ENCODE assay signal across 8 mouse cellular contexts in the genomic region with DNA sequence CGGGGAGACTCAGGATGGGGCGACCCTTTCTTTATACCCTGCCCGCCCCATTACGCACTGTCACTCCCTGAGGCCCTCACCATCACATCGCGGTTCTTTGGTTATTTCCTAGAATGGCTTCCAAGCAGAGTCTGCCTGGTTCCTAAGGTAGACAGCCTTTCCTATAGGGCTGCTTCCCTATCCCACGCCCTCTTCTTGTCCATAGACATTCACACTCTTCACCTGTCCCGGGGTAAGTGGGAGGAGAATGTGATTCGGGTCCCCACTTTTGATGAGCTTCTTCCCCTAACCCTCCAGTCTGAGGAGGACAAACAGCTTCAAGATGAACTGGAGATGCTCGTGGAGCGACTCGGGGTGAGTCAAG. TPM values are rescaled to one million over a fixed set of nuclear protein-coding genes. Genes with fewer than 3 reads are reported as not detected.
DNase-seq lines count a peak whose midpoint lies in the region; ATAC-seq and TF ChIP-seq lines count a peak whose summit lies in the region.

No protein-coding gene starts in this region.

- ATAC-seq in heart, embryonic 11.5 days (replicated peaks; ENCODE audit: insufficient number of reproducible peaks, low FRiP score, low TSS enrichment): no peak
- ATAC-seq in forebrain, embryonic 13.5 days: no peak
- peak; percentile 52 for ATAC-seq in liver, embryonic 15.5 days (ENCODE audit: insufficient read depth)

- peaks cover 11% of the 10 kb centered on the region for H3K36me3 ChIP-seq in heart, embryonic 11.5 days (ENCODE audit: control insufficient read depth, insufficient read depth, low read length)
- H3K36me3 ChIP-seq in E14TG2a.4 (ENCODE audit: insufficient read depth, low read length): peaks cover 45% of the 10 kb centered on the region
- H3K36me3 ChIP-seq in forebrain, embryonic 13.5 days (ENCODE audit: poor library complexity, severe bottlenecking): peaks cover 26% of the 10 kb centered on the region
- H3K36me3 ChIP-seq in liver, embryonic 15.5 days (replicated peaks): peaks cover 38% of the 10 kb centered on the region

- peaks cover 8% of the 10 kb centered on the region for H3K4me1 ChIP-seq in heart, embryonic 11.5 days (ENCODE audit: control insufficient read depth, insufficient read depth, low read length)
- peaks cover 23% of the 10 kb centered on the region for H3K4me1 ChIP-seq in E14TG2a.4 (replicated peaks; ENCODE audit: low read depth, low read length)
- H3K4me1 ChIP-seq in forebrain, embryonic 13.5 days: peaks cover 19% of the 10 kb centered on the region
- peaks cover 20% of the 10 kb centered on the region for H3K4me1 ChIP-seq in liver, embryonic 15.5 days (replicated peaks)

- H3K27me3 ChIP-seq in heart, embryonic 11.5 days (ENCODE audit: control insufficient read depth, insufficient read depth, low read length): 0 out of 2 replicates have a peak, but pooled peaks cover 2% of the 10 kb centered on the region
- no peaks in the 10 kb centered on the region for H3K27me3 ChIP-seq in E14TG2a.4 (ENCODE audit: insufficient read depth, low read length)
- H3K27me3 ChIP-seq in forebrain, embryonic 13.5 days: no peaks in the 10 kb centered on the region
- H3K27me3 ChIP-seq in liver, embryonic 15.5 days: no peaks in the 10 kb centered on the region

- TF ChIP-seq CTCF in E14TG2a.4 (conservative IDR thresholded peaks at IDR 0.05; ENCODE audit: low read length): no peak

- intact Hi-C loops in heart, postnatal 36 days (cut with DNase I): loop anchor here (1.0 to 5.0 kb wide), 5 partner anchors 21 to 225 kb away; a partner anchor contains a TSS

- no peak for DNase-seq in heart, postnatal 36 days
- no peak for DNase-seq in ovary, postnatal 10 days (ENCODE audit: low spot score)
- no peak for DNase-seq in urinary bladder, adult 18-20 months (ENCODE audit: low spot score in 2 of 2)
- DNase-seq in layer of hippocampus, adult 9-10 months (ENCODE audit: low spot score): no peak

- H3K4me2 ChIP-seq in heart, embryonic 11.5 days: peak overlapping the region; percentile 86
- H3K4me2 ChIP-seq in forebrain, embryonic 13.5 days: peak overlapping the region; percentile 97
- H3K4me2 ChIP-seq in liver, embryonic 15.5 days: peak overlapping the region; percentile 79

- H3K9ac ChIP-seq in heart, embryonic 11.5 days (ENCODE audit: low read depth, low read length): peak overlapping the region; percentile 91
- H3K9ac ChIP-seq in forebrain, embryonic 13.5 days: peak overlapping the region; percentile 91
- peak overlapping the region; percentile 79 for H3K9ac ChIP-seq in liver, embryonic 15.5 days

- H3K4me3 ChIP-seq in heart, embryonic 11.5 days (ENCODE audit: low read depth, low read length): peak overlapping the region; percentile 94
- peak overlapping the region; percentile 97 for H3K4me3 ChIP-seq in E14TG2a.4 (replicated peaks; ENCODE audit: low read length)
- H3K4me3 ChIP-seq in forebrain, embryonic 13.5 days: peak overlapping the region; percentile 84
- H3K4me3 ChIP-seq in liver, embryonic 15.5 days (replicated peaks): peak overlapping the region; percentile 79

- no peak overlapping the region; the same call in 1 of the 2 replicates for H3K27ac ChIP-seq in heart, embryonic 11.5 days (ENCODE audit: low read depth, low read length)
- H3K27ac ChIP-seq in forebrain, embryonic 13.5 days: peak overlapping the region; percentile 75; the same call in 1 of the 2 replicates
- H3K27ac ChIP-seq in liver, embryonic 15.5 days (replicated peaks): peak overlapping the region; percentile 70

- 8% methylated on average over 12 of the region's 12 CpGs for WGBS in heart, embryonic 11.5 days (ENCODE audit: insufficient replicate concordance)
- WGBS in forebrain, embryonic 13.5 days: 10% methylated on average over 12 of the region's 12 CpGs
- 8% methylated on average over 12 of the region's 12 CpGs for WGBS in liver, embryonic 15.5 days (ENCODE audit: insufficient replicate concordance)

- H3K9me3 ChIP-seq in heart, embryonic 11.5 days (replicated peaks; ENCODE audit: control insufficient read depth, low read length): no peaks in the 10 kb centered on the region
- no peaks in the 10 kb centered on the region for H3K9me3 ChIP-seq in E14TG2a.4 (ENCODE audit: low read length)
- no peaks in the 10 kb centered on the region for H3K9me3 ChIP-seq in forebrain, embryonic 13.5 days (replicated peaks)
- H3K9me3 ChIP-seq in liver, embryonic 15.5 days (replicated peaks): no peaks in the 10 kb centered on the region

RNA-seq across cellular contexts. Expression of a gene that starts 0.5 kb away (rescaled TPM):
- 275 and 327 TPM in 2 replicates for polyA plus RNA-seq in heart, embryonic 11.5 days (2014; fragmentation: Nextera tagmentation; extraction: Ambion mirVana)
- total RNA-seq in heart, postnatal 36 days (2021): 100 to 1,000 TPM; 214 to 216 TPM
- 388 and 416 TPM in 2 replicates for polyA plus RNA-seq in forebrain, embryonic 13.5 days (2015; fragmentation: Nextera tagmentation; extraction: Ambion mirVana)
- 164 and 171 TPM in 2 replicates for polyA plus RNA-seq in liver, embryonic 15.5 days (2015; fragmentation: Nextera tagmentation; extraction: Ambion mirVana)

RNA-seq across cellular contexts. Expression of a gene that starts 16.2 kb away (rescaled TPM):
- polyA plus RNA-seq in heart, embryonic 11.5 days (2014; fragmentation: Nextera tagmentation; extraction: Ambion mirVana): 117 and 133 TPM in 2 replicates
- 100 to 1,000 TPM; 388 to 434 TPM for total RNA-seq in heart, postnatal 36 days (2021)
- polyA plus RNA-seq in forebrain, embryonic 13.5 days (2015; fragmentation: Nextera tagmentation; extraction: Ambion mirVana): 146 and 165 TPM in 2 replicates
- 86.2 and 98.5 TPM in 2 replicates for polyA plus RNA-seq in liver, embryonic 15.5 days (2015; fragmentation: Nextera tagmentation; extraction: Ambion mirVana)

RNA-seq across cellular contexts. Expression of a gene that starts 22.3 kb away (rescaled TPM):
- 1.3 and 1.6 TPM in 2 replicates for polyA plus RNA-seq in heart, embryonic 11.5 days (2014; fragmentation: Nextera tagmentation; extraction: Ambion mirVana)
- total RNA-seq in heart, postnatal 36 days (2021): 1 to 10 TPM in 1 of 2 experiments, under 1 TPM in 1; 0.41 to 1.2 TPM
- polyA plus RNA-seq in forebrain, embryonic 13.5 days (2015; fragmentation: Nextera tagmentation; extraction: Ambion mirVana): 7.1 and 7.8 TPM in 2 replicates
- polyA plus RNA-seq in liver, embryonic 15.5 days (2015; fragmentation: Nextera tagmentation; extraction: Ambion mirVana): 0.10 TPM in 1 of 2 replicates, not detected in the other

RNA-seq across cellular contexts. Expression of a gene that starts 30.8 kb away (rescaled TPM):
- 0.84 and 0.96 TPM in 2 replicates for polyA plus RNA-seq in heart, embryonic 11.5 days (2014; fragmentation: Nextera tagmentation; extraction: Ambion mirVana)
- total RNA-seq in heart, postnatal 36 days (2021): 1 to 10 TPM; 1.1 to 1.2 TPM
- polyA plus RNA-seq in forebrain, embryonic 13.5 days (2015; fragmentation: Nextera tagmentation; extraction: Ambion mirVana): 9.6 and 10.9 TPM in 2 replicates
- polyA plus RNA-seq in liver, embryonic 15.5 days (2015; fragmentation: Nextera tagmentation; extraction: Ambion mirVana): 0.10 and 0.12 TPM in 2 replicates

RNA-seq across cellular contexts. Expression of a gene that starts 40.4 kb away (rescaled TPM):
- polyA plus RNA-seq in heart, embryonic 11.5 days (2014; fragmentation: Nextera tagmentation; extraction: Ambion mirVana): 39.5 and 41.3 TPM in 2 replicates
- 1 to 10 TPM; 8.7 to 8.8 TPM for total RNA-seq in heart, postnatal 36 days (2021)
- polyA plus RNA-seq in forebrain, embryonic 13.5 days (2015; fragmentation: Nextera tagmentation; extraction: Ambion mirVana): 36.6 and 41.6 TPM in 2 replicates
- polyA plus RNA-seq in liver, embryonic 15.5 days (2015; fragmentation: Nextera tagmentation; extraction: Ambion mirVana): 20.7 and 22.9 TPM in 2 replicates
